Mouse (Mus musculus): ENCODE measurements around the gene Hormad2. TPM values are rescaled to one million over a fixed set of nuclear protein-coding genes. Genes with fewer than 3 reads are reported as not detected.

Gene Hormad2
- total RNA-seq, 2 experiments from 2014 or later: 4.3 TPM

- peak in 1 of 2 experiments; percentile 15 for DNase-seq (ENCODE audit: low spot score in 2 of 2)
Observed at GRCm38 (mm10) chr11:4451116-4451515, 10.2 kb upstream of the Hormad2 start.

GRCm38 (mm10) chr11:4446195-4446868 is 5.4 kb upstream of the Hormad2 start:
- no peak for DNase-seq (ENCODE audit: low spot score in 2 of 2)

DNA sequence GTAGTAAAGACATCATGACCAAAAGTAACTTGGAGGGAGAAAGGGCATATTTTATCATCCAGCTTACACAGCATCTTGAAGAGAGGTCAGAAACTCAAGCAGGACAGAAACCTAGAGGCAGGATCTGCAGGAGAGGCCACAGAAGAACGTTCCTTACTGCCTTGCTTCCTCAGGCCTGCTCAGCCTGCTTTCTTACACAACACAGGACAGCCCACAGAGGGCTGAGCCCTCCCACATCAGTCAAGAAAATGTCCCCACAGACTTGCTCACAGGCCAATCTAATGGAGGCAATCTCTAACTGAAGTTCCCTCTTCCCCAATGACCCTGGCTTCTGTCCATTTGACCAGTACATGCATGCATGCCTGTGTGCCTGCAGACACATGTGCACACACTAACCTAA is 1.4 kb upstream of the Hormad2 start:
- DNase-seq (ENCODE audit: low spot score in 2 of 2): no peak

- DNase-seq (ENCODE audit: low spot score in 2 of 2): no peak
Observed at GRCm38 (mm10) chr11:4438211-4438610, 2.7 kb downstream of the Hormad2 start.

DNA sequence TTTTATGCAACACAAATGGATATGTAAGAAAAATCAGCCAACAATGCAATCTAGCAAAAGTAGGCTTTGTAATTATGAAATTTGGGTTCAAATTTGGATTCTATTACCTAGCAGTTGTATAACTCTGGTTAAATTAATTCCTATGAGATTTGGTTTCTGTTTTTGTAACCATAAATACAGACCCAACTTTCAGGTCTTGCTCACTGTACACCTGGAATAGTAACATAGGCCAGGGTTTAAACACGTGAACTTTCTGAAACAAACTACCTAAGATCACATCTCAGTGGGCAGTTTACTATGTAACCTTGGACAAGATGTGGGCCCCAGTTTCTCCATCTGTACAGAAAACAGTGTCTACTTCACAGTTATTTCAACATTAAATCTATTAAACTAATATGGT is 3.6 kb downstream of the Hormad2 start:
- DNase-seq (ENCODE audit: low spot score in 2 of 2): no peak

GRCm38 (mm10) chr11:4436631-4437030 is 4.3 kb downstream of the Hormad2 start:
- DNase-seq (ENCODE audit: low spot score in 2 of 2): no peak

- no peak for DNase-seq (ENCODE audit: low spot score in 2 of 2)
Observed at GRCm38 (mm10) chr11:4434461-4434860, 6.4 kb downstream of the Hormad2 start.

- no peak for DNase-seq (ENCODE audit: low spot score in 2 of 2)
Observed at GRCm38 (mm10) chr11:4423818-4424217, 17.1 kb downstream of the Hormad2 start.

DNA sequence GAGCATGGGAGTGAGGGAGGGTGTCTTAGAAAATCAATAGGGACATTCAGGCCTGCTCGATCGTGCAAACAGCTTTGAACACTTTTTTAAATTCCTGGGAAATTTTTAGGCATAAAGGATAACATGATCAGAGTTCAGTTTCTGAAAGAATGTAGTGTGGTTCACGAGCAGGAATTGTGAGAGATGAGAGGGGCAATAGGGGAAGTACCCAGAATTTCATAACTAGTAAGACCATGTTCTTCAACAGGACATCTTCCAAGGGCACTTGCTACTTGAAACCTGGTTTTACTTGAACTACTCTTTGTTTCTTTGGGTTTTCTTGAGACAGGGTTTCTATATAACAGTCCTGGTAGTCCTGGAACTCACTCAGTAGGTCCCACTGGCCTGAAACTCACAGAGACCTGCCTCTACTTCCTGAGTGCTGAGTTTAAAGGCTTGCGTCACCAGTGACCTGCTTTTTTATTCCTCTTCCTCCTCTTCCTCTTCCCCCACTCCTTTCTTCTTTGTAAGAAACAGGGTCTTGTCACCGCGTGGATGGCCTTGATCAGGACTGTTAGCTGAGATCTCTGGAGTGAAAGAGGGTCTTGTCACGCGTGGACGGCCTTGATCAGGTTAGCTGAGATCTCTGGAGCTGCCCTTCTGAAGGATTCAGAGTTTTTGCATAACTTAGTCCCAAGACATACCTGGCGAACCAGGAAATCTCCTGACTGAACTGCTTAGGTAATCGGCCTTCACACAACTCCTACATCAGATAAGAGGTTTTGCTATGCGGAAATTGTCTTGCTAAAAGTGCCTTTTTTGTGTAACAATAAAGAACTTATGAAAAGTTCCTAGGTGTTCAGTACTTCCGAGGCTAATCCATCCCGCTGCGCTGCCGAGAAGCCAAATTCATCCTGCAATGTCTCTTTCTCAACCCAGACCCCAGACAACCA is 18.1 kb downstream of the Hormad2 start:
- DNase-seq (ENCODE audit: low spot score in 2 of 2): no peak

- no peak for DNase-seq (ENCODE audit: low spot score in 2 of 2)
Observed at GRCm38 (mm10) chr11:4421933-4422488, 18.9 kb downstream of the Hormad2 start.

DNA sequence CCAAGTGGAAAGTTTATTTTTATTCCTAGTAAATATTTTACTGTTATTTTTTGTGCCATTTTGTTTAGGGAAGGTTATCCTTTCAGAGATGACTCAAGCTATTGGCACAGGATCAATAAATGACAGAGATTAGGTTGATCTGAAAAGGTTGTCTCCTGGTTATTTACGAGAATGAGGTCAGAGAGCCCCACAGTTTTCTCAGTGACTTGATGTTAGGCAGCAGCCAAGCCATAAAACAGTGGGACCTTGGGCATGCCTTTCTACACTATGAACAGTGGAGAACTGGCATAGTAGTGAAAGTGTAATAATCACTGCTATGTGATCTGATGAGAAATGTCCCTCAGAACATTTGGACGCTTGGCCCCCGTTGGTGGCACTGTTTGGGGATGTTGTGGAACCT is 22.9 kb downstream of the Hormad2 start:
- no peak for DNase-seq (ENCODE audit: low spot score in 2 of 2)

GRCm38 (mm10) chr11:4412294-4412693 is 28.6 kb downstream of the Hormad2 start:
- no peak for DNase-seq (ENCODE audit: low spot score in 2 of 2)

- DNase-seq (ENCODE audit: low spot score in 2 of 2): no peak
Observed at GRCm38 (mm10) chr11:4404277-4404676, 36.6 kb downstream of the Hormad2 start.

DNA sequence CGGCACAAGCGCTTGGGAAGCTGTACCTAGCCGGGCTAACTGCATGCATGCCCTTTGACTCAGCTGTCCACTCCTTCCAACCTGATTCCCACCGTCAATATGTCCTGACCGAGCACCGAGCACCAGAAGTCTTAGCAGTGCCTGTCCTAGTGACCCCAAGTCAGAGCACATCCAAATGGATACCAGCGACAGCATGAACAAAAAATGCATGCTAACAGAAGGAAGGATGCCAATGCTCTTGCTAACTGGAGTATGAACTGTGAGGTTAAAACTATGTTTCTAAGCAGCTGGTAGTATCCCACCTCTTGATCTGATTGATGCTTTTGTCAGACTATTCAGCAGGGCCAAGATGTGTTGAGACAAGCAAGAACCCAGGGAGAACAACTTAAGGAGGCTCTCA is 37.5 kb downstream of the Hormad2 start:
- no peak for DNase-seq (ENCODE audit: low spot score in 2 of 2)

DNA sequence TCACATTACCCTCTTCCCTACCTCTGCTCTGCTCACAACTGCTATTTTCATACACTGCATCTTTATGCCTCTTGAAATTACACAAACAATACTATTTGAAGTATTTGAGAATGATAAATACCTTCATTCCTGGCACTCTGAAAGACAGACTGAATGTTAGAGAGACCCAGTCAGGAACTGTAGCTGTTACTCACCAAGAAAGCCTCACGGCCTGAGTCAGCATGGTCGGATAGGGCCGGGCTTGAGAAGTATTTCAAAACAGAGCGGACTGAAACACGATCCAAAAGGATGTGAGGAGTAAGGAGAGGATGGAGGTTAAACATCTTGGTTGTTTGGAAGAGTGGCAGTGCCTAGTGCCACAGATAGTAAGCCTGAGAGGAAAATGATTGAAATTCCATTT is 39.7 kb downstream of the Hormad2 start:
- DNase-seq (ENCODE audit: low spot score in 2 of 2): no peak

DNA sequence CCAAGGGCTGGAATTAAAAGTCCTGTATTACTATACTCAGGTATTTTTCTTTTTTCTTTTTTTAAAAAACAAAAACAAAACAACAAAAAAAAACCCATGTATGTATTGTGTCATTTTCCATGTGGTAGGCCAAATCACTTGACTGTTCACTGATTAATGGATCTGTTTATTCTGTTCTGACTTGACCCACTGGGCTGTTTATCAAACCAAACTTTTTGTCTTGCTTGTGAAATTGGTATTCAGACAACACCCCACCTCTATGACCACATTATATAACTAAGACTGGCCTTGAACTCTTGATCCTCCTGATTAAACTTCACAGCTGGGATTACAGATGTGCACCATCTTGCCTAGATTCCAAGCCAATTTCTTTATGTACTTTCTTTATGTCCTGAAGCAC is 46.7 kb downstream of the Hormad2 start:
- DNase-seq (ENCODE audit: low spot score in 2 of 2): no peak

- DNase-seq (ENCODE audit: low spot score in 2 of 2): no peak
Observed at GRCm38 (mm10) chr11:4388018-4388417, 52.9 kb downstream of the Hormad2 start.

- no peak for DNase-seq (ENCODE audit: low spot score in 2 of 2)
Observed at GRCm38 (mm10) chr11:4382321-4382720, 58.6 kb downstream of the Hormad2 start.

GRCm38 (mm10) chr11:4379857-4380256 is 61.0 kb downstream of the Hormad2 start:
- no peak for DNase-seq (ENCODE audit: low spot score in 2 of 2)

DNA sequence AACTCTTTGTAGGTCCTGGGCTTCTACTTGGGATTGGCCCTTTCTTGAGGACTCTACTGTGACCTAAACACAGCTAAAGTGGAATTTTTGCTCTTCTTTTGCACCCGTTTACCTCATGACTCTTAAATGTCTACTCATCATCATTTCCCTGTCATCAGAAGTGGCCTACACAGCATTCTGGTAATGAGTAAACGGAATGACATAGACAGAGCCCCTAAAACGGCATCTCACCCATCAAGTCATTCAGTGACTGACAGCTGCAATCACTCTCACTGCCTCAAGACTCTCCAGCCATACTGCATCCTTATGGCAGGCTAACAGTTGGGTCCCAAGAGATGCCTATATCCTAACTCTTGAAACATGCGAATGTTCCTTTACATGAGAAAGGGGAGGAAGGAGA is 74.5 kb downstream of the Hormad2 start:
- no peak for DNase-seq (ENCODE audit: low spot score in 2 of 2)

GRCm38 (mm10) chr11:4355430-4355829 is 85.5 kb downstream of the Hormad2 start:
- no peak for DNase-seq (ENCODE audit: low spot score in 2 of 2)

- DNase-seq (ENCODE audit: low spot score in 2 of 2): no peak
Observed at GRCm38 (mm10) chr11:4352637-4353036, 88.3 kb downstream of the Hormad2 start.

Data from adrenal gland, postnatal 4 days (tissue).